Mouse (Mus musculus) liver, adult (tissue): ENCODE data around the gene Zmiz1.

Source experiments
- GATA4 ChIP-seq: IDR thresholded peaks from 2 replicates; pipeline ENCODE4 v1.6.1; 2014; ENCODE audit warnings: mild to moderate bottlenecking, low read length; ENCODE audit not compliant: insufficient replicate concordance

Zmiz1 gene

GRCm38 (mm10) chr14:25708917-25709316 is 249.9 kb downstream of the Zmiz1 start:
- no peak for TF ChIP-seq GATA4

- TF ChIP-seq GATA4, result no peak
These were observed 251.1 kb downstream of the Zmiz1 start for GRCm38 (mm10) chr14:25710073-25710472.

- TF ChIP-seq GATA4, result no peak
These were observed 251.7 kb downstream of the Zmiz1 start for GRCm38 (mm10) chr14:25710681-25711080.

- TF ChIP-seq GATA4, result no peak
These were observed 252.2 kb downstream of the Zmiz1 start for GRCm38 (mm10) chr14:25711177-25711576.

GRCm38 (mm10) chr14:25711602-25712001 is 252.6 kb downstream of the Zmiz1 start:
- TF ChIP-seq GATA4, result no peak

GRCm38 (mm10) chr14:25713443-25713842 is 254.5 kb downstream of the Zmiz1 start:
- no peak for TF ChIP-seq GATA4
